Mouse (Mus musculus) ovary, postnatal 36 days (tissue): ENCODE measurements around the gene Soat1.

Experiments
- DNase-seq: peaks from one replicate; pipeline ENCODE4 v3.0.0; 2022; ENCODE audit warnings: low spot score, mixed read lengths

Soat1 gene

DNA sequence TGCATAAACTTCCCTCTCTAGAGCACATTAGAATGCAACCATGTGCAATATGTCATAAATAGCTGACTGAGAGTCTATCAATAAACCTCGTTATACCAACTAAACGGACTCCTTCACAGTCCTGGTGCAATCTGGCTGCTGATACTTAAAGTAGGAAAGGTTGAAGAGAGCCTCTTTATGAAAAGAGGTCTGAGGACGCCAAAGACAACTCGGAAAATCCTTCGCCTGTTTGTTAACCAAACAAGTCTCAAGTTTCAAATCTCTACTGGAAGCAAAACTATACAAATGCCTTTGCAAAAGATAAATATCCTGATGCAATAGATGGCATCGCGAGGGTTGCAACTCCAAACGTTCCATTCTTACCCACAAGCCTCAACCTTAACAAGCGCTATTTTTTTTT, 9.2 kb downstream of the Soat1 start:
- DNase-seq, result no peak

DNA sequence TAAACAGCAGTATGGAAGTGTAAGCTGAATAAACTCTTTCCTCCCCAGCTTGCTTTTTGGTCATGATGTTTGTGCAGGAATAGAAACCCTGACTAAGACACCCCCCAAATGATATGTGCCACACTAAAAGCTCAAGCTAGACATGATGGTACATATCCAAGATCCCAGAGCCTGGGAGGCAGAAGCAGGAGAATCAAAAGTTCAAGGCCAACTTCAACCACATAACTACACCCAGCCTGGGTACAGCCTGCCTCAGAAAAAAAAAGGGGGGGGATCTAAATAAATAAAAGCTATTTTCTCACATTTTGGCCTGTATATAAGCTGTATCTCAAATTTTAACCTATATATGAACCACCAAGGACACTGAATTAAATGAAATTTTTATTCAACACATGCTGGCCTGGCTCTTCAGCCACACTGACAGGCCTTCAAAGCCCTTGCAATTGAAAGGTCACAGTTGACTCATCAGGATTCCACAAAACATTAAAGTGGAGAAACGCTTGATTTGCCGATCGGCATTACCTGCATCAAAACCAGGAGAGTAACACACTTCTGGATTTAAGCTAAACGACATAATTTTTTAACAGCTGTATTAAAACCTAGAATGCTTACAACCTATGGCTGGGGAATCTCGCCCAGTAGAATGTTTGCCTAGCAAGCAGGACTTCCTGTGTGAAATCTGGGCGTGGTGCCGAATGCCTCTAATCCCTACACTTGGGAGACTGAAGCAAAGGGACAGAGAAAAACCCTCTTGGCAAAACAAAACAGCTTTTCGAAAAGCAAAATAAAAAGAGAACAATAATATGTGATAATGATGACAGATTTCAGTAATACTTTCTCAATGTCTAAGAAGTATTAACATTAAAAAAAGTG, 9.9 kb downstream of the Soat1 start:
- DNase-seq, result no peak

GRCm38 (mm10) chr1:156462273-156462991, 11.7 kb downstream of the Soat1 start:
- DNase-seq, result no peak

- no peak for DNase-seq
Measured at GRCm38 (mm10) chr1:156461036-156461435, 13.1 kb downstream of the Soat1 start.

DNA sequence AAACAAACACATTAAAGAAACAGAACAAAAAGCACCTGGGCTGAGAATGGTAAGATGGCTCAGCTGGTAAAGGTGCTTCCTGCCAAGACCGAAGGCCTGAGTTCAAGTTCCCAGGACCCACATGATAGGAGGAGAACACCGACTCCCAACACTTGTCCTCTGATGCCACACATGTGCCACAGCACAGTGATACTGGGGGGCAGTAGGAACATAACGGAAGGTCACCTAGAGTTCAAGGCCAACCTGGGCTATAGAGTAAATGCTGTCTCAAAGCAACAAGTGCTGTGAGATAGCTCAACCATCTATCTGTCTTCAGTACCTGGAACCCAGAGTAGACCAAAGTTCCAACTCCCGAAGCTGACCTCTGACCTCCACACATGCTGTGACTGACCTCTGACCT, 13.9 kb downstream of the Soat1 start:
- no peak for DNase-seq

GRCm38 (mm10) chr1:156459690-156460089, 14.4 kb downstream of the Soat1 start:
- DNase-seq, result no peak

GRCm38 (mm10) chr1:156458391-156459060, 15.6 kb downstream of the Soat1 start:
- no peak for DNase-seq

DNA sequence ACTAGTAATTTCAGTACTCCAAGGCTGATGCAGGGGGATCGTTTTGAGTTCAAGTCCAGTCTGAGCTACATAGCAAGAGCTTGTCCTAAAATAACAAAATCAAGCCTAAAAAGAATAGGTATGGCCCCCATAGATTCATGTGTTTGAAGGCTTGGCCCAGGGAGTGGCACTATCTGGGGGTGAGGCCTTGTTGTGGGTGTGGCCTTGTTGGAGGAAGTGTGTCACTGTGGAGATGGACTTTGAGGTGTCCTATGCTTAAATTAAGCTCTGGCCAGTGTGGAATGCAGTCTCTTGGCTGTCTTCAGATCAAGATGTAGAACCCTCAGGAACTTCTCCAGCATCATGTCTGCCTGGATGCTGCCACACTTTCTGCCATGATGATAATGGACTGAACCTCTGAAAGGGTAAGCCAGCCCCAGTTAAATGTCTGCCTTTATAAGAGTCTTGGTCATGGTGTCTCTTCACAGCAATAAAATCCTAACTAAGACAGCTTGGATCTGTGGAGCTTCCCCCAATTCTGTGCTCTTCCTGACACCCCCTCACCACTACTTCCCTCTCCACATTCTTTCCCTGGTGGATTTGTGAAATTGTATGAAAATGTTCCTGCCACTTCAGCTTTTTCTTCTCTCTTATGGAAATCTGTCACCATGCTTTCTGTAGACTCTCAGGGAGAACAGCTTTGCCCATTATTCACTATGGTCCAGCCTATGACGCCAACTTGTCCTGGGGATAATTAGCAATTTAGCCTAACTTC, 18.9 kb downstream of the Soat1 start:
- no peak for DNase-seq

DNA sequence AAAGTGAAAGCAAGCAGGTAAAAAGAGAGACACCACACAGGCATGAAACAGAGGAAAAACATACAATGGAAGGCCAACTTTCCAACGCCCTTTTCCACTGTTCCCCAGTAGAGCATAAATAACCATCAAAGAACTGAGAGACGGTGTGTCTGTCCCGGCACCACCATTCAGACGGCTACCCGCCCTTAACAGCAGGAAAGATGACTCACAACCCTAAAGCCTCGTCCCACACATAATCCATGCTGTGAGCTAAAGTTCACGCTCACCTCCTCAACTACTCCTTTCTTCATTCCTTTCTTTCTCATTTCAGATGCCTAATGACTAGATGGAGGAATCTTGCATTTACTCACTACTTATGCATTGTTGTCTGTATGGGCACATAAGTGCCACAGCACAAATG, 19.7 kb downstream of the Soat1 start:
- no peak for DNase-seq

GRCm38 (mm10) chr1:156453876-156454275, 20.3 kb downstream of the Soat1 start:
- DNase-seq, result no peak

- no peak for DNase-seq
Measured at GRCm38 (mm10) chr1:156450478-156450877, 23.7 kb downstream of the Soat1 start.

DNA sequence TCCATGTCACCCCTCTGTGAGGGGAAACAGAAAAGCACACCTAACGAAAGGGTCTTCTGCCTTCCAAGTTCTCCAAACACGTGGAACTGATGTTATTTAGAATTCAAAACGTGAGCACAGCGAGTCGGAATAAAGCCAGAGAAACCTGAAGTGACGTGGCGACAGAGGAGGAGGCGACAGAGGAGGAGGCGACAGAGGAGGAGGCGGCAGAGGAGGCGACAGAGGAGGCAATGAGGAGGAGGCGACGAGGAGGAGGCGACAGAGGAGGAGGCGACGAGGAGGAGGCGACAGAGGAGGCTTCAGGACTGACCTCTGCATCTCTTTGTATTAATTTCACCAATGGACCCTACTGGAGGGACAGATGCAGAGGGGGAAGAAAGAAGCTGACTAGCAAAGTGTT, 24.4 kb downstream of the Soat1 start:
- no peak for DNase-seq

GRCm38 (mm10) chr1:156449089-156449488, 25.0 kb downstream of the Soat1 start:
- DNase-seq, result no peak

DNA sequence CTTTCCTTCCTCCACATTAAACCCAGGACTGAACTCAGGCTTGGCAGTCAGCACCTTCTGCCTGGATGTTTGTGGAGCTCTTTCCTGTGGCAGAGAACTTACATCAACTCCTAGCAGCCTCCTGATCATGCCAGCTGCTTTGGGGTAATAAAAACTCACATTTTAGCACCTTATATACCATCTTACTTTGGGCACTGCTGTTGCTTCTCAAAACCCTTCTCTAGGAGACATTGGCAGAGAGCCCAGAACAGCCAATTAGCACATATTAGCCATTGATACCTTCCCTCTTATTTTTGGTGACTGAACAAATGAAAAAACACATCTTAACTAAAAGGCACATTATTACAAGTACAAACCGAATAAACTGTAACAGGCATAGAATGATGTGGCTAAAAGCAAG, 29.1 kb downstream of the Soat1 start:
- no peak for DNase-seq

DNA sequence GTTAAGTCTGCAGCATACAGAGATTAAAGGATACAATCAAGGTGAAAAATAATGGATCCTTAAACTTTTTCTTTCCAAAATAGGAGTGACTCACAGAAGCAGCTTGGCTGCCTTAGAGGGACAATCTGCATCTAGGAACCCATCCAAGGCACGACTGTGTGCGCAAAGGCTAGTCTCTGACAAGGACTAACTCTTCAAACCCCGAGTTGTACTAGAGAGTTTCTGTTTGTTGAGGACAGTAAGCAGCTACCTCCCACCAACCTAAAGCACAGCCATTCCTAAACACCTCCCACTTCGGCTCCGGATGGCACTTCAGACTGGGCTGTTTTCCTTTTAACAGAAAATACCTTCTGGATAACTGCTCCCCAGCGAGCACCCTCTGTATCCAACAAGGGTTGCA, 31.4 kb downstream of the Soat1 start:
- no peak for DNase-seq

GRCm38 (mm10) chr1:156442266-156442665, 31.9 kb downstream of the Soat1 start:
- no peak for DNase-seq

GRCm38 (mm10) chr1:156437726-156438125, 36.4 kb downstream of the Soat1 start:
- no peak for DNase-seq

GRCm38 (mm10) chr1:156437016-156437708, 37.0 kb downstream of the Soat1 start:
- DNase-seq, result no peak

DNA sequence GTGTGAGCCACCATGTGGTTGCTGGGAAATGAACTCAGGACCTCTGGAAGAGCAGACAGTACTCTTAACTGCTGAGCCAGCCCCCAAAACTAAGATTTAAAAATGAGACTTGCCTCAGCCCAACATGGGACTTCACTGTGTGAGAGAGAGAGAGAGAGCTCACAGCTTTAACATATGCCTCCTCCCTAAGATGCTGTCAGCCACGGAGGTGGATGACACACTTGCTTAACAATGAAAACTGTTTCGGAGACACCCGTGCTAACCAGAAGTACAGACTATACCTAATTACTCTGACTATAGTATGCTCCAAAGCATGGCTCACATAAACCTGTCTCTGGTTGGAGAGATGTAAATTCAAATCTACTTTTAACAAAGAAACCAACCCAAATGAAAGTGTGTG, 40.6 kb downstream of the Soat1 start:
- no peak for DNase-seq

- no peak for DNase-seq
Measured at GRCm38 (mm10) chr1:156432498-156432897, 41.6 kb downstream of the Soat1 start.

GRCm38 (mm10) chr1:156428434-156428833, 45.7 kb downstream of the Soat1 start:
- no peak for DNase-seq

DNA sequence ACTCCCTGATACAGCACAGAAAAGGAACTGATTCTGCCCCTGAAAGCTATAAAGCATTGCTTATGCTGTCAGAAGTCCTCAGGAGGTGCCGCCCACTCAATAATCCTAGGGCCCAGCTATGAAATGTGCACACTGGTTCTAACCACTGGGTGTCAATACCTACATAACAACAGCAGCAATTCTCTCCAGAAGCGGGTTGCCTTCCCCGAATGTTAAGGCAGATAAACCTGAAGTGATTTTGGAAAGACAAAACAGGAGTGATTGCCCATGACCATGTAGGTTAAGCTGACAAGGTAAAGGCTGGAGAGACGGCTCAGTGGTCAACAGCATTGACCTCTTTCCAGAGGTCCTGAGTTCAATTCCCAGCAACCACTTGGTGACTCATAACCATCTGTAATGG, 48.4 kb downstream of the Soat1 start:
- no peak for DNase-seq
